Mouse (Mus musculus) bone marrow, adult 2 months (tissue): ENCODE results near the gene Auts2. TPM values are rescaled to one million over a fixed set of nuclear protein-coding genes. Genes with fewer than 3 reads are reported as not detected.

ENCODE experiments used
- H3K27ac ChIP-seq: fragments of 200-500 bp; 2 replicates; pipeline ENCODE4 v1.5.1; 2012; ENCODE audit warnings: low read depth, mild to moderate bottlenecking, control low read depth, inconsistent platforms, low read length; ENCODE audit not compliant: control insufficient read depth, poor library complexity, insufficient read depth
- H3K4me1 ChIP-seq: fragments of 200-500 bp; 2 replicates; pipeline ENCODE4 v1.6.1; 2011; ENCODE audit warnings: low read length; ENCODE audit not compliant: control insufficient read depth, insufficient read depth
- H3K4me3 ChIP-seq: fragments of 200-500 bp; replicated peaks from 2 replicates; pipeline ENCODE3; 2011; ENCODE audit warnings: mild to moderate bottlenecking, low read depth, low read length, control low read depth; ENCODE audit not compliant: control insufficient read depth
- CTCF ChIP-seq: fragments of 200-500 bp; IDR thresholded peaks from 2 replicates; pipeline ENCODE4 v1.5.1; 2011; ENCODE audit warnings: low read length, control low read depth; ENCODE audit not compliant: control insufficient read depth, insufficient read depth
- POLR2A ChIP-seq: fragments of 200-500 bp; IDR thresholded peaks from 2 replicates; pipeline ENCODE4 v1.6.1; 2011; ENCODE audit warnings: low read depth, mild to moderate bottlenecking, control low read depth, low read length, borderline replicate concordance; ENCODE audit not compliant: control insufficient read depth
- whole genome bisulfite sequencing: fragments of 180-500 bp; shearing (Covaris S2); methylation state at CpG from one replicate; pipeline ENCODE4 v1.1.7; 2018; 5-methylcytosine and 5-hydroxymethylcytosine counted together
- polyA plus RNA-seq: library from polyadenylated mRNA; stranded (reverse); fragments of >200 nt; gene quantifications from 2 replicates; pipeline ENCODE4 v1.2.4, GENCODE M21; 2011; ENCODE audit warnings: low replicate concordance; ENCODE audit not compliant: missing spikeins, insufficient read depth, insufficient read length

Auts2 gene
- polyA plus RNA-seq, 1 experiment: 1.5 TPM

DNA sequence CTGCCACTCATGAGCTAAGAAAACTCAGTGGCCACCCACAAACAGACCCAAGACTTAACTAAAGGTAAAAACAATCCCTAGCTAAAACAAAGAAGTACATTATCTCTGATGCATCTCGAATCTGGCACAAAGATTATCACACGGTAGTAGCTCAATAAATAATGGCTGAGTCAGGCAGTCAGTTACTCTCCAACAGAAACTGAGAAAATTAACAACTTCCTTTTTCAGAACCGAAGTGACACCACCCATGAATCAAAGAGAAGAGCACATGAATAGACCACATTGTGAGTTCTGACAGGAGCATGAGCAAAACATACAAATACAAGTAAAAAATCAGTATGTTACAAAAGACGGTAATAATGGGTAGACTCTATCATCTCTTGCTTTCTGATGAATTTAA lies 242.3 kb downstream of the Auts2 start:
- TF ChIP-seq CTCF: no peak
- TF ChIP-seq POLR2A: no peak
- no peaks in the 10 kb centered on the region for H3K4me1 ChIP-seq
- 8% methylated on average over 4 of the region's 4 CpGs for WGBS
- H3K27ac ChIP-seq: no peak overlapping the region
- no peak overlapping the region for H3K4me3 ChIP-seq

DNA sequence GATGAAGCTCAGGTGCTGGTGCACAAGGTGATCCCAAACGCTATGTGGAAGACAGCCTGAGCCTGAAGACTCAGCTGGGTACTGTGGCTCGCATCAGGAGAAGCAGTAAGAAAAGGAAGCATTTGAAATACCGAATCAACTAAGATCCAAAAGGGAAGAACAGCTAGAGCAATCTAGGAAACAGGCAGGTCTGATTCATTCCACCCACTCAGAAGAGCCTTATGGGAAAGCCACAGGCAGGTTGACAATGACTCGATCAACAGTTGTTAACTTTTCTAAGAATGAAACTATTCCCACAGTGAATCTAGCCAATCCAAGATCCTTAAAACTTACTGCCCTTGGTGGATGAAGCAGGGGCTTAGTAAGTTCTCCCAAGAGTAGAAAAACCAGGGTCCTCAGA lies 243.4 kb downstream of the Auts2 start:
- Histone ChIP-seq H3K4me3 (no peak overlapping the region), H3K4me1 (no peaks in the 10 kb centered on the region), H3K27ac (no peak overlapping the region)
- WGBS: 47% methylated on average over 4 of the region's 4 CpGs
- TF ChIP-seq POLR2A (no peak), CTCF (no peak)

DNA sequence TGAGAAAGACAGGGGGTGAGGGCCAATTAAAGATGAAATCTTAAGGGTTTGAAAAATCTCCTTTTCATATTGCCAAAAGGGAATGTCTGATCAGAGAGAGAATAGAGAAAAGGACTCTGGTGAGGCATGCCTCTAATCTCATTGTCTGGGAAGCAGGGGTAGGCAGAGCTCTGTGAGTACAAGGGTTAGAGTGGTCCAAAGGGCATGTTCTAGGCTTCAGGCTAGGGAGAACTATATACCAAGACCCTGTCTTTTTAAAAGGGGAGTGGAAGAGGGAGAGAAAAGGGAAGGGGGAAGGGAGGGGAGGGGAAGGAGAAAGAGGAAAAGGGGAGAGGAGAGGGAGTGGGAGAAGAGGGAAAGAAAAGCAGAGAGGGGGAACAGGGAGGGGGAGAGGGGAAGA lies 244.1 kb downstream of the Auts2 start:
- H3K27ac ChIP-seq: no peak overlapping the region
- no peaks in the 10 kb centered on the region for H3K4me1 ChIP-seq
- no peak for TF ChIP-seq POLR2A
- no peak for TF ChIP-seq CTCF
- no peak overlapping the region for H3K4me3 ChIP-seq

- H3K4me3 ChIP-seq: no peak overlapping the region
- no peaks in the 10 kb centered on the region for H3K4me1 ChIP-seq
- H3K27ac ChIP-seq: no peak overlapping the region
- 66% methylated on average over 7 of the region's 7 CpGs for WGBS
- TF ChIP-seq CTCF: no peak
- TF ChIP-seq POLR2A: no peak
These were observed 245.8 kb downstream of the Auts2 start for GRCm38 (mm10) chr5:132297309-132297708.

GRCm38 (mm10) chr5:132294469-132294868 lies 248.7 kb downstream of the Auts2 start:
- no peak for TF ChIP-seq POLR2A
- no peak for TF ChIP-seq CTCF
- H3K4me1 ChIP-seq: no peaks in the 10 kb centered on the region
- 76% methylated on average over 3 of the region's 3 CpGs for WGBS
- H3K4me3 ChIP-seq: no peak overlapping the region
- no peak overlapping the region for H3K27ac ChIP-seq

DNA sequence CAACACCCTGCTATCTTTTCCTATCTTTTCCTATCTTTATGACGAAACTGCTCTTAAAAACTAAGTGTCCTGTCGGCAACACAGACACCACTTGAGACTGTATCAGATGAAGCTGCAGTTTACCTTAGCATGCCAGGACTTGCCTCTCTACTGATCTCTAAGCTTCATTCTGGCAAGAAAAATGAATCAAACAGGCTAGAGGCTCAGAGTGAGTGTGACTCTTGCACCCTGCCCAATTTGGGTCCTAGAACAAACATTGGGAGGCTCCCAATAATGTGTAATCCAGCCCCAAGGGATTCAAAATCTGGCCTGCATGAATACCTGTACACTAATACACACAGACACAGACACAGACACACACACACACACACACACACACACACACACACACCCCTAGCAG lies 250.2 kb downstream of the Auts2 start:
- 72% methylated on average over 2 of the region's 2 CpGs for WGBS
- Histone ChIP-seq H3K4me3 (no peak overlapping the region), H3K27ac (no peak overlapping the region), H3K4me1 (no peaks in the 10 kb centered on the region)
- no peak for TF ChIP-seq CTCF
- TF ChIP-seq POLR2A: no peak

GRCm38 (mm10) chr5:132290606-132291535 lies 252.3 kb downstream of the Auts2 start:
- H3K4me3 ChIP-seq: no peak overlapping the region
- WGBS: 81% methylated on average over 13 of the region's 13 CpGs
- no peak for TF ChIP-seq CTCF
- TF ChIP-seq POLR2A: no peak
- no peak overlapping the region for H3K27ac ChIP-seq
- no peaks in the 10 kb centered on the region for H3K4me1 ChIP-seq

- no peak for TF ChIP-seq CTCF
- H3K27ac ChIP-seq: no peak overlapping the region
- no peaks in the 10 kb centered on the region for H3K4me1 ChIP-seq
- WGBS: 68% methylated on average over 3 of the region's 3 CpGs
- no peak overlapping the region for H3K4me3 ChIP-seq
These were observed 259.4 kb downstream of the Auts2 start for GRCm38 (mm10) chr5:132283741-132284140.

DNA sequence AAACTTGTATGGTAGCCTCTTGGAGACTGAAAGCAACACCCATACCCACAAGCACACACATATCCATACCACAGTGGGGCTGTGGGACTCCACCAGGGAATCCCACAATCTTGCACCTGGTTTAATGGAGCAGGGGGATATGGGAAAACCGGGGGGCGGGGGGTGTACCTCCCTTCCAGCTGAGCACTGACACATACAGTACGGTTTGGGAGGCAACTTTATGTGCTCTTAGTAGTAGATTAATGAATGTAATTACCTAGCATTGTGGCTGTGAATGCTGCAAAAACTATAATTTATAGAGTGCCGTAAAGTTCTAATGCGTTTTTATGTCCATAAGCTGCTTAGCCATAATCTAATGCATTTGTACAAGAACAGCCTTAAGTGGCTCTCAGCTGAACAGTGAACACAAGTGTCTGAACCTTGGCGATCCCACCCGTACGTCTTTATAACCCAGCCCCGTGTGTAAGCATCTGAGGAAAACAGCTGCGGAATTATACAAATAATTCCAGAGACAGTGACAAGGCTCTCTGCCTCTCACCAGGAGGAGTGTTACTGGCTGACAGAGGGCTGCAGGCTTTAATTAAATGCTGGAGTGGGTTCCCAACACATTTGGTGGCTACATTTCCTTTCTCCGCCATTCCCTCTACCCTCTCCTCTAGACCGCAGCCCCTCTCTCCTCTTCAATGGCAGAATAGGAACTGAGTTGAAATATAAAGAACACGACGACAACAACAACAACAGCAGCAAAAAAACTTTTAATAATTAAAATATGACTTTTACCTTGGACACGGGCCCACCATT lies 268.8 kb downstream of the Auts2 start:
- TF ChIP-seq POLR2A: no peak
- no peak for TF ChIP-seq CTCF
- no peak overlapping the region for H3K27ac ChIP-seq
- 85% methylated on average over 15 of the region's 15 CpGs for WGBS

More for the DNA sequence above, 268.8 kb downstream of the Auts2 start:
- Histone ChIP-seq H3K4me1 (no peaks in the 10 kb centered on the region), H3K4me3 (no peak overlapping the region)
